ENCODE assay signal across 9 mouse cellular contexts in the genomic region with DNA sequence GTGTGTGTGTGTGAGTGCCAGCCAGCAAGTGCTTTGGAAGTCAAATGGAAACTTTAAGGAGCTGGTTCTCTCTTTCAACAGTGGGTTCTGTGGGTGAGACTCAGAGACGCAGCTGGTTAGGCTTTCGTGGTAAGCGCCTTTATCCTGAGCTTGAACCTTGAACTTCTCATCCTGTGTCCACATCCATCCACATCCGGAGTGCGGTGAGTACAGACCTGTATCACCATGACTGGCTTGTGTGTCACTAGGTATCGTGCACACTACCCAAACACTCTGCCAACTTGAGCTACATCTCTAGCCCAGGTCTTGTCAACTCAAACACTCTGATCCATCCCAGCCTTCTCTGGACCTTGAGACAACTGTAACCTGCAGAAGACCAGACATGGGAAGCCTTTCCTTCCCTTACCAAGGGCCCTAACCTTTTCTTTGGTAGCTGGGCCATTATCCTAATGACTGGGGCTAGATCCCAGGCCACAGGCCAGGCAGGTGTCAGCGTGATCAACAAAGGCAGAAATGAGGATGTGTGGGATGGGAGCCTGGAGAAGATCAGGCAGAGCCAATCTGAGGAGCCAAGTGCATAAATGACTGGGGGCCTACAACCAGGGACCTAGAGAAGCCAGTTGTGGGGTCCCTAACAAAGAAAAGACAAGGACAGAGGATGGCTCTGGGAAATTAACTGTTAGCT. TPM values are rescaled to one million over a fixed set of nuclear protein-coding genes. Genes with fewer than 3 reads are reported as not detected.
DNase-seq lines count a peak whose midpoint lies in the region; ATAC-seq and TF ChIP-seq lines count a peak whose summit lies in the region.
"Had no signal": no experiment of that assay in that cellular context is flagged by ENCODE, and none has a peak within 500 bp of the region (broad histone marks: within the 10 kb centered on the region; RNA-seq: fewer than 3 reads in every experiment).

No protein-coding gene starts in this region.

- H3K27ac ChIP-seq in hindbrain, embryonic 10.5 days = no peak overlapping the region
- no peak overlapping the region for H3K27ac ChIP-seq in hindbrain, embryonic 14.5 days
- peak overlapping the region; percentile 86 for H3K27ac ChIP-seq in embryonic fibroblast, embryonic 13.5 days (ENCODE audit: insufficient read depth, low read length)
- peak overlapping the region; percentile 83; the same call in 1 of the 2 replicates for H3K27ac ChIP-seq in liver, embryonic 16.5 days (ENCODE audit: low read length)

- TF ChIP-seq CTCF in E14TG2a.4 (conservative IDR thresholded peaks at IDR 0.05; ENCODE audit: low read length) = no peak
- no peak for TF ChIP-seq CTCF in embryonic fibroblast, embryonic 13.5 days (IDR thresholded peaks at IDR 0.05; ENCODE audit: borderline replicate concordance, insufficient read depth, low read length)

- WGBS in hindbrain, embryonic 10.5 days = 86% methylated on average over 7 of the region's 7 CpGs
- 87% methylated on average over 7 of the region's 7 CpGs for WGBS in hindbrain, embryonic 14.5 days
- WGBS in liver, embryonic 16.5 days (ENCODE audit: insufficient replicate concordance) = 65% methylated on average over 7 of the region's 7 CpGs

- H3K4me3 ChIP-seq in hindbrain, embryonic 10.5 days = peak overlapping the region; percentile 87; the same call in 1 of the 2 replicates
- H3K4me3 ChIP-seq in hindbrain, embryonic 14.5 days (replicated peaks; ENCODE audit: low read length) = no peak overlapping the region
- peak overlapping the region; percentile 87 for H3K4me3 ChIP-seq in E14TG2a.4 (replicated peaks; ENCODE audit: low read length)
- H3K4me3 ChIP-seq in embryonic fibroblast, embryonic 13.5 days (ENCODE audit: insufficient read depth, low read length) = peak overlapping the region; percentile 76
- H3K4me3 ChIP-seq in liver, embryonic 16.5 days (ENCODE audit: low read depth, low read length) = no peak overlapping the region

- H3K27me3 ChIP-seq in hindbrain, embryonic 10.5 days (ENCODE audit: insufficient read depth, poor library complexity, severe bottlenecking) = peaks cover 86% of the 10 kb centered on the region
- H3K27me3 ChIP-seq in hindbrain, embryonic 14.5 days (ENCODE audit: control insufficient read depth, insufficient read depth, low read length) = peaks cover 70% of the 10 kb centered on the region
- peaks cover 29% of the 10 kb centered on the region for H3K27me3 ChIP-seq in E14TG2a.4 (ENCODE audit: insufficient read depth, low read length)
- peaks cover 2% of the 10 kb centered on the region for H3K27me3 ChIP-seq in liver, embryonic 16.5 days (ENCODE audit: control insufficient read depth, insufficient read depth, low read depth, low read length)
- H3K27me3 ChIP-seq: Patski had no signal

- H3K9ac ChIP-seq in hindbrain, embryonic 14.5 days = no peak overlapping the region
- peak overlapping the region; percentile 87 for H3K9ac ChIP-seq in liver, embryonic 16.5 days (ENCODE audit: low read depth, low read length)

- H3K4me2 ChIP-seq in hindbrain, embryonic 14.5 days (replicated peaks) = no peak overlapping the region
- H3K4me2 ChIP-seq in liver, embryonic 16.5 days (ENCODE audit: low read depth, low read length) = peak overlapping the region; percentile 97

- no peak for DNase-seq in hindbrain, embryonic 10.5 days (ENCODE audit: low spot score)
- DNase-seq in hindbrain, embryonic 14.5 days (ENCODE audit: low spot score) = no peak
- DNase-seq in adrenal gland, postnatal 36 days = no peak
- no peak for DNase-seq in c-Kit-positive CD71-positive TER-119-positive erythroid progenitor cells, embryonic 14.5 days (ENCODE audit: low spot score)
- DNase-seq in left cerebral cortex, adult 8-10 months (ENCODE audit: low spot score in 2 of 2) = no peak

- no peaks in the 10 kb centered on the region for H3K9me3 ChIP-seq in hindbrain, embryonic 10.5 days
- no peaks in the 10 kb centered on the region for H3K9me3 ChIP-seq in hindbrain, embryonic 14.5 days (ENCODE audit: control insufficient read depth, low read length)
- no peaks in the 10 kb centered on the region for H3K9me3 ChIP-seq in E14TG2a.4 (ENCODE audit: low read length)
- no peaks in the 10 kb centered on the region for H3K9me3 ChIP-seq in liver, embryonic 16.5 days (replicated peaks; ENCODE audit: control insufficient read depth, low read length)

- no peaks in the 10 kb centered on the region for H3K36me3 ChIP-seq in hindbrain, embryonic 10.5 days
- no peaks in the 10 kb centered on the region for H3K36me3 ChIP-seq in hindbrain, embryonic 14.5 days (replicated peaks; ENCODE audit: control insufficient read depth, insufficient read depth)
- H3K36me3 ChIP-seq in E14TG2a.4 (ENCODE audit: insufficient read depth, low read length) = peaks cover 24% of the 10 kb centered on the region
- no peaks in the 10 kb centered on the region for H3K36me3 ChIP-seq in liver, embryonic 16.5 days (ENCODE audit: control insufficient read depth, insufficient read depth)

- TF ChIP-seq POLR2A in embryonic fibroblast, embryonic 13.5 days (IDR thresholded peaks at IDR 0.05; ENCODE audit: low read depth, low read length) = no peak

- H3K4me1 ChIP-seq in hindbrain, embryonic 10.5 days (replicated peaks) = peaks cover 54% of the 10 kb centered on the region
- peaks cover 9% of the 10 kb centered on the region; the same call in 1 of the 2 replicates for H3K4me1 ChIP-seq in hindbrain, embryonic 14.5 days (replicated peaks; ENCODE audit: control insufficient read depth, insufficient read depth, low read length)
- peaks cover 66% of the 10 kb centered on the region for H3K4me1 ChIP-seq in E14TG2a.4 (replicated peaks; ENCODE audit: low read depth, low read length)
- H3K4me1 ChIP-seq in embryonic fibroblast, embryonic 13.5 days (ENCODE audit: control insufficient read depth, insufficient read depth, low read length) = peaks cover 27% of the 10 kb centered on the region
- peaks cover 66% of the 10 kb centered on the region for H3K4me1 ChIP-seq in liver, embryonic 16.5 days (ENCODE audit: control insufficient read depth, low read depth, low read length)

- ATAC-seq in hindbrain, embryonic 14.5 days (ENCODE audit: low FRiP score) = no peak
- no peak for ATAC-seq in liver, embryonic 16.5 days (ENCODE audit: low read depth)

RNA-seq across cellular contexts. Expression of gene Tmem63a, which starts 1.2 kb away (rescaled TPM):
- polyA plus RNA-seq in hindbrain, embryonic 10.5 days (2016; fragmentation: Nextera tagmentation; extraction: Ambion mirVana) = 3.0 and 3.4 TPM in 2 replicates
- polyA plus RNA-seq in hindbrain, embryonic 14.5 days (2014; fragmentation: Nextera tagmentation; extraction: Ambion mirVana) = 1.5 and 1.6 TPM in 2 replicates
- 44.4 and 45.2 TPM in 2 replicates for polyA plus RNA-seq in embryonic fibroblast, embryonic 13.5 days (2011; ENCODE audit: insufficient read length, low read depth, missing spikeins)
- polyA plus RNA-seq in liver, embryonic 16.5 days (2015; fragmentation: Nextera tagmentation; extraction: Ambion mirVana) = 8.9 and 10.9 TPM in 2 replicates
- total RNA-seq in adrenal gland, postnatal 36 days (2021) = 10 to 100 TPM; 52.6 to 80.8 TPM
- total RNA-seq in left cerebral cortex, adult 8-10 months (2022) = 10 to 100 TPM; 26.8 to 31.9 (median 30.4) TPM

RNA-seq across cellular contexts. Expression of gene Lefty1, which starts 6.1 kb away (rescaled TPM):
- 0.71 and 0.78 TPM in 2 replicates for polyA plus RNA-seq in hindbrain, embryonic 10.5 days (2016; fragmentation: Nextera tagmentation; extraction: Ambion mirVana)
- polyA plus RNA-seq in hindbrain, embryonic 14.5 days (2014; fragmentation: Nextera tagmentation; extraction: Ambion mirVana) = 0.20 and 0.41 TPM in 2 replicates
- 2.5 and 2.7 TPM in 2 replicates for polyA plus RNA-seq in embryonic fibroblast, embryonic 13.5 days (2011; ENCODE audit: insufficient read length, low read depth, missing spikeins)
- polyA plus RNA-seq in liver, embryonic 16.5 days (2015; fragmentation: Nextera tagmentation; extraction: Ambion mirVana) = 3.5 and 3.6 TPM in 2 replicates
- total RNA-seq in adrenal gland, postnatal 36 days (2021) = 1 to 10 TPM; 3.4 to 9.0 TPM
- under 1 TPM; 0.22 to 0.70 (median 0.49) TPM for total RNA-seq in left cerebral cortex, adult 8-10 months (2022)

RNA-seq across cellular contexts. Expression of gene Pycr2, which starts 36.8 kb away (rescaled TPM):
- 125 and 138 TPM in 2 replicates for polyA plus RNA-seq in hindbrain, embryonic 10.5 days (2016; fragmentation: Nextera tagmentation; extraction: Ambion mirVana)
- polyA plus RNA-seq in hindbrain, embryonic 14.5 days (2014; fragmentation: Nextera tagmentation; extraction: Ambion mirVana) = 63.0 and 68.0 TPM in 2 replicates
- polyA plus RNA-seq in embryonic fibroblast, embryonic 13.5 days (2011; ENCODE audit: insufficient read length, low read depth, missing spikeins) = 21.2 and 26.0 TPM in 2 replicates
- polyA plus RNA-seq in liver, embryonic 16.5 days (2015; fragmentation: Nextera tagmentation; extraction: Ambion mirVana) = 81.2 and 83.4 TPM in 2 replicates
- total RNA-seq in adrenal gland, postnatal 36 days (2021) = 10 to 100 TPM; 42.9 to 45.6 TPM
- total RNA-seq in left cerebral cortex, adult 8-10 months (2022) = 10 to 100 TPM; 26.3 to 29.3 (median 28.5) TPM

RNA-seq across cellular contexts. Expression of gene Lefty2, which starts 48.0 kb away (rescaled TPM):
- 0.13 TPM in 1 of 2 replicates, not detected in the other for polyA plus RNA-seq in hindbrain, embryonic 10.5 days (2016; fragmentation: Nextera tagmentation; extraction: Ambion mirVana)
- 1.5 and 3.2 TPM in 2 replicates for polyA plus RNA-seq in hindbrain, embryonic 14.5 days (2014; fragmentation: Nextera tagmentation; extraction: Ambion mirVana)
- not detected in 2 replicates for polyA plus RNA-seq in embryonic fibroblast, embryonic 13.5 days (2011; ENCODE audit: insufficient read length, low read depth, missing spikeins)
- polyA plus RNA-seq in liver, embryonic 16.5 days (2015; fragmentation: Nextera tagmentation; extraction: Ambion mirVana) = not detected in 2 replicates
- total RNA-seq in adrenal gland, postnatal 36 days (2021) = 1 to 10 TPM in 1 of 2 experiments, under 1 TPM in 1; 0.43 to 1.2 TPM
- total RNA-seq in left cerebral cortex, adult 8-10 months (2022) = 1 to 10 TPM in 1 of 4 experiments, under 1 TPM in 3; 0.20 to 1.2 (median 0.58) TPM

Comparison
In these comparisons a context has a peak if more than half of its experiments do, and no peak if none do; other contexts are left out.
1. H3K4me3 ChIP-seq: peak in hindbrain, embryonic 10.5 days (single experiment), E14TG2a.4 (single experiment) and embryonic fibroblast, embryonic 13.5 days (single experiment); none in hindbrain, embryonic 14.5 days (single experiment) and liver, embryonic 16.5 days (single experiment).
2. H3K27ac ChIP-seq: peak in embryonic fibroblast, embryonic 13.5 days (single experiment) and liver, embryonic 16.5 days (single experiment); none in hindbrain, embryonic 10.5 days (single experiment) and hindbrain, embryonic 14.5 days (single experiment).